Mouse (Mus musculus): Measurements from ENCODE around the gene Pinlyp.

DNA sequence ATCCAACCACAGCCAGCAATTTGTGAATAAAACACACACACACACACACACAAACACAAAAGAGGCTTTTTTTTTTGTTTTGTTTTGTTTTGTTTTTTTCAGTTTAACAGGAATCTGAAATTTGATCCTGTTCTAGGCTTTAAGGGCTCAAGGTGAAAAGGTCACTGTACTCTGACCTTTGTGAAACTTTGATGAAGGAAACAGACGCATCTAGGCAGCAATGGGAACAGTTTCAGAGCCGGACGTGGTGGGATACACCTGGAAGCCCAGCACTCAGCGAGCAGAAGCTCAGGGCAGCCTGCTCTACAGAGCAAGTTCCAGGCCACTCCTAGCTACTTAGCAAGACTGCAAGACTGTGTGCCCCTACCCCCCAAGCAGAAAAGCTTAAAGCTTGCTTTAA lies 41.0 kb downstream of the Pinlyp start:
- TF ChIP-seq CTCF (IDR thresholded peaks at IDR 0.05; ENCODE audit: insufficient read depth, low read depth, low read length) (no peak), POLR2A (IDR thresholded peaks at IDR 0.05; ENCODE audit: insufficient read depth, low read depth, low read length) (no peak)
